Mouse (Mus musculus): Measurements from ENCODE around the gene Rfx5. TPM values are rescaled to one million over a fixed set of nuclear protein-coding genes. Genes with fewer than 3 reads are reported as not detected.

The Rfx5 gene
- total RNA-seq, 2 experiments from 2014 or later, result 23.3 to 28.2 TPM

- TF ChIP-seq CTCF (IDR thresholded peaks at IDR 0.05), result peak; percentile 19
- H3K27ac ChIP-seq, result peak within 1 kb of the TSS; percentile 99
- DNase-seq (ENCODE audit: extremely low spot score in 1 of 2, low spot score in 2 of 2), result peak; percentile 74 to 80
- intact Hi-C loops (cut with DNase I), result loop anchor here (1.0 to 2.0 kb wide), 2 partner anchors 20 to 22 kb away; partner anchors contain the start of gene Rfx5
- peak within 1 kb of the TSS; percentile 88 for H3K4me3 ChIP-seq
These were observed 20.9 kb downstream of the Rfx5 start, which contains the start of gene Pi4kb for GRCm38 (mm10) chr3:94974528-94975422. Pi4kb (plus strand) TSS chr3:94974731.

- intact Hi-C loops (cut with DNase I), result no loop called here
- no peak overlapping the region for H3K27ac ChIP-seq
- no peak overlapping the region for H3K4me3 ChIP-seq
- no peak for TF ChIP-seq CTCF (IDR thresholded peaks at IDR 0.05)
- no peak for DNase-seq (ENCODE audit: extremely low spot score in 1 of 2, low spot score in 2 of 2)
These were observed 30.4 kb downstream of the Rfx5 start for GRCm38 (mm10) chr3:94984312-94984711.

- Histone ChIP-seq H3K27ac (no peak overlapping the region), H3K4me3 (no peak overlapping the region)
- DNase-seq (ENCODE audit: extremely low spot score in 1 of 2, low spot score in 2 of 2), result no peak
- intact Hi-C loops (cut with DNase I), result no loop called here
- no peak for TF ChIP-seq CTCF (IDR thresholded peaks at IDR 0.05)
These were observed 31.6 kb downstream of the Rfx5 start for GRCm38 (mm10) chr3:94985513-94985912.

GRCm38 (mm10) chr3:94987578-94987977 is 33.7 kb downstream of the Rfx5 start:
- no peak for DNase-seq (ENCODE audit: extremely low spot score in 1 of 2, low spot score in 2 of 2)
- H3K27ac ChIP-seq, result no peak overlapping the region; the same call in 1 of the 2 replicates
- TF ChIP-seq CTCF (IDR thresholded peaks at IDR 0.05), result no peak
- H3K4me3 ChIP-seq, result no peak overlapping the region
- intact Hi-C loops (cut with DNase I), result no loop called here

- intact Hi-C loops (cut with DNase I), result no loop called here
- no peak for DNase-seq (ENCODE audit: extremely low spot score in 1 of 2, low spot score in 2 of 2)
- no peak overlapping the region for H3K27ac ChIP-seq
- no peak for TF ChIP-seq CTCF (IDR thresholded peaks at IDR 0.05)
- H3K4me3 ChIP-seq, result no peak overlapping the region
These were observed 35.4 kb downstream of the Rfx5 start for GRCm38 (mm10) chr3:94989159-94989761.

- peak; percentile 99 for TF ChIP-seq CTCF (IDR thresholded peaks at IDR 0.05)
- Histone ChIP-seq H3K4me3 (no peak overlapping the region), H3K27ac (no peak overlapping the region)
- DNase-seq (ENCODE audit: extremely low spot score in 1 of 2, low spot score in 2 of 2), result peak; percentile 71 to 85
- intact Hi-C loops (cut with DNase I), result loop anchor here (1.0 to 5.0 kb wide), 3 partner anchors 22 to 95 kb away; partner anchors contain the start of gene Pi4kb
These were observed 43.1 kb downstream of the Rfx5 start for GRCm38 (mm10) chr3:94996946-94997345.

GRCm38 (mm10) chr3:95002569-95002968 is 48.7 kb downstream of the Rfx5 start:
- DNase-seq (ENCODE audit: extremely low spot score in 1 of 2, low spot score in 2 of 2), result no peak
- intact Hi-C loops (cut with DNase I), result no loop called here
- TF ChIP-seq CTCF (IDR thresholded peaks at IDR 0.05), result no peak
- Histone ChIP-seq H3K27ac (peak overlapping the region; percentile 28; the same call in 1 of the 2 replicates), H3K4me3 (no peak overlapping the region)

- no peak overlapping the region for H3K4me3 ChIP-seq
- no peak for TF ChIP-seq CTCF (IDR thresholded peaks at IDR 0.05)
- no peak overlapping the region for H3K27ac ChIP-seq
- DNase-seq (ENCODE audit: extremely low spot score in 1 of 2, low spot score in 2 of 2), result no peak
- intact Hi-C loops (cut with DNase I), result no loop called here
These were observed 49.4 kb downstream of the Rfx5 start for GRCm38 (mm10) chr3:95003273-95003672.

GRCm38 (mm10) chr3:95005651-95006050 is 51.8 kb downstream of the Rfx5 start:
- DNase-seq (ENCODE audit: extremely low spot score in 1 of 2, low spot score in 2 of 2), result no peak
- Histone ChIP-seq H3K4me3 (no peak overlapping the region), H3K27ac (no peak overlapping the region)
- intact Hi-C loops (cut with DNase I), result no loop called here
- TF ChIP-seq CTCF (IDR thresholded peaks at IDR 0.05), result no peak

- DNase-seq (ENCODE audit: extremely low spot score in 1 of 2, low spot score in 2 of 2), result no peak
- no peak for TF ChIP-seq CTCF (IDR thresholded peaks at IDR 0.05)
- no peak overlapping the region for H3K4me3 ChIP-seq
- intact Hi-C loops (cut with DNase I), result no loop called here
- H3K27ac ChIP-seq, result no peak overlapping the region
These were observed 53.8 kb downstream of the Rfx5 start for GRCm38 (mm10) chr3:95007706-95008105.

- Histone ChIP-seq H3K27ac (no peak overlapping the region), H3K4me3 (no peak overlapping the region)
- intact Hi-C loops (cut with DNase I), result no loop called here
- no peak for DNase-seq (ENCODE audit: extremely low spot score in 1 of 2, low spot score in 2 of 2)
- TF ChIP-seq CTCF (IDR thresholded peaks at IDR 0.05), result no peak
These were observed 56.5 kb downstream of the Rfx5 start for GRCm38 (mm10) chr3:95010396-95010795.

Small RNA genes lying within 50 kb of the gene (microRNA-seq; reads per million reads assigned to microRNA genes)
- gene Mir7013, result 6.5 to 9.3 reads per million in 2 experiments

Other genes starting within 250 kb of the Rfx5 start
- gene Cgn, start 167.6 kb upstream of the Rfx5 start, total RNA-seq (2021), result 1 to 10 TPM; 4.5 TPM
- gene Pogz, start 116.5 kb upstream of the Rfx5 start, total RNA-seq (2021), result 10 to 100 TPM; 57.4 to 60.2 TPM
- 100 to 1,000 TPM; 245 to 288 TPM for gene Psmb4, start 67.1 kb upstream of the Rfx5 start, total RNA-seq (2021)
- 10 to 100 TPM in 1 of 2 experiments, 1 to 10 TPM in 1; 7.9 to 10.0 TPM for gene Selenbp1, start 21.0 kb upstream of the Rfx5 start, total RNA-seq (2021)
- gene Pi4kb, start 20.7 kb downstream of the Rfx5 start, total RNA-seq (2021), result 10 to 100 TPM; 58.0 to 58.4 TPM
- gene Zfp687, start 61.4 kb downstream of the Rfx5 start, total RNA-seq (2021), result 10 to 100 TPM; 23.1 to 25.9 TPM
- gene Psmd4, start 88.5 kb downstream of the Rfx5 start, total RNA-seq (2021), result 100 to 1,000 TPM; 156 to 164 TPM
- gene Pip5k1a, start 152.9 kb downstream of the Rfx5 start, total RNA-seq (2021), result 10 to 100 TPM; 58.2 to 58.5 TPM
- 10 to 100 TPM; 42.1 to 43.1 TPM for gene Vps72, start 156.9 kb downstream of the Rfx5 start, total RNA-seq (2021)
- under 1 TPM in 1 of 2 experiments, not detected in 1; 0.82 TPM for gene Tmod4, start 170.4 kb downstream of the Rfx5 start, total RNA-seq (2021)
- gene Scnm1, start 179.9 kb downstream of the Rfx5 start, total RNA-seq (2021), result 10 to 100 TPM; 45.6 to 49.7 TPM
- gene Lysmd1, start 180.0 kb downstream of the Rfx5 start, total RNA-seq (2021), result 10 to 100 TPM; 13.5 to 16.1 TPM
- 1 to 10 TPM; 2.5 to 2.6 TPM for gene Tnfaip8l2, start 188.3 kb downstream of the Rfx5 start, total RNA-seq (2021)
- gene Sema6c, start 206.4 kb downstream of the Rfx5 start, total RNA-seq (2021), result 10 to 100 TPM; 24.8 to 26.5 TPM